18 mouse cellular contexts compared by ENCODE assay signal in the genomic region with DNA sequence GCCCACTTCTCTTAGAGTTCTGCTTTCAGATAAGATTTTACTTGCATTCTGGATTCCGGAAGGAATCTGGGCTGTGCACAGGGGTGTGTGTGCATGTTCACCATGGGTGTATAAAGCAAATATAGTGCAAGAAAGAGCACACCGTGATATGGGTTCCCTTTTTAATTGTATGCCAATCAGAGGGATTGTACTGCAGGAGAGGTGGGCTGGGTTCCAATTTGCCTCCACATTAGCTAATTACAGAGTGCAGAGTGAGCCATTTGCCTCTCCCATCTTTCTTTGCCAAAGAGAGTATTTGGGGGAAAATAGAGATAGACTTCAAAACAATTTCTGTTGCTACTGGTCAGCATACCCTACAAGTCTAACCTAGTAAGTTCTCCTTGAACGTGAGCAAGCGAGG.
DNase-seq lines count a peak whose midpoint lies in the region; ATAC-seq lines count a peak whose summit lies in the region.
"Had no signal": no experiment of that assay in that cellular context is flagged by ENCODE, and none has a peak within 500 bp of the region (broad histone marks: within the 10 kb centered on the region; RNA-seq: fewer than 3 reads in every experiment).

No protein-coding gene starts in this region.

- no peak overlapping the region for H3K4me2 ChIP-seq in forebrain, embryonic 13.5 days
- H3K4me2 ChIP-seq in forebrain, embryonic 16.5 days (ENCODE audit: low read length) = no peak overlapping the region
- H3K4me2 ChIP-seq: embryonic facial prominence, embryonic 13.5 days; hindbrain, embryonic 13.5 days; intestine, embryonic 15.5 days had no signal

- no peaks in the 10 kb centered on the region for H3K27me3 ChIP-seq in forebrain, embryonic 13.5 days
- no peaks in the 10 kb centered on the region for H3K27me3 ChIP-seq in forebrain, embryonic 10.5 days (ENCODE audit: poor library complexity, severe bottlenecking)
- H3K27me3 ChIP-seq in forebrain, embryonic 16.5 days (replicated peaks; ENCODE audit: control insufficient read depth, insufficient read depth, low read length) = no peaks in the 10 kb centered on the region
- H3K27me3 ChIP-seq: embryonic facial prominence, embryonic 13.5 days; hindbrain, embryonic 13.5 days; intestine, embryonic 15.5 days had no signal

- no peak overlapping the region for H3K27ac ChIP-seq in forebrain, embryonic 13.5 days
- H3K27ac ChIP-seq in forebrain, embryonic 10.5 days = no peak overlapping the region
- H3K27ac ChIP-seq in forebrain, embryonic 16.5 days (ENCODE audit: low read length) = no peak overlapping the region
- H3K27ac ChIP-seq: embryonic facial prominence, embryonic 13.5 days; heart, embryonic 10.5 days; hindbrain, embryonic 13.5 days; intestine, embryonic 15.5 days had no signal

- H3K9me3 ChIP-seq in forebrain, embryonic 13.5 days (replicated peaks) = no peaks in the 10 kb centered on the region
- H3K9me3 ChIP-seq in forebrain, embryonic 10.5 days = no peaks in the 10 kb centered on the region
- H3K9me3 ChIP-seq in forebrain, embryonic 16.5 days (ENCODE audit: control insufficient read depth, low read length) = no peaks in the 10 kb centered on the region
- H3K9me3 ChIP-seq: embryonic facial prominence, embryonic 13.5 days; heart, embryonic 10.5 days; hindbrain, embryonic 13.5 days; intestine, embryonic 15.5 days had no signal

- H3K36me3 ChIP-seq in forebrain, embryonic 13.5 days (ENCODE audit: poor library complexity, severe bottlenecking) = no peaks in the 10 kb centered on the region
- no peaks in the 10 kb centered on the region for H3K36me3 ChIP-seq in forebrain, embryonic 10.5 days (replicated peaks)
- no peaks in the 10 kb centered on the region for H3K36me3 ChIP-seq in forebrain, embryonic 16.5 days (ENCODE audit: control insufficient read depth, insufficient read depth)
- H3K36me3 ChIP-seq: embryonic facial prominence, embryonic 13.5 days; heart, embryonic 10.5 days; hindbrain, embryonic 13.5 days; intestine, embryonic 15.5 days had no signal

- peak; percentile 68 for ATAC-seq in forebrain, embryonic 13.5 days
- ATAC-seq in forebrain, embryonic 16.5 days = peak; percentile 69
- ATAC-seq in activated CD4-positive, CD25-positive, alpha-beta regulatory T cell, adult 4 months = no peak
- ATAC-seq: intestine, embryonic 15.5 days had no signal

- WGBS in forebrain, embryonic 13.5 days = 58% methylated on average over 4 of the region's 4 CpGs
- 89% methylated on average over 4 of the region's 4 CpGs for WGBS in forebrain, embryonic 10.5 days
- 42% methylated on average over 4 of the region's 4 CpGs for WGBS in forebrain, embryonic 16.5 days

- H3K4me3 ChIP-seq in forebrain, embryonic 13.5 days = no peak overlapping the region
- no peak overlapping the region for H3K4me3 ChIP-seq in forebrain, embryonic 10.5 days
- no peak overlapping the region for H3K4me3 ChIP-seq in forebrain, embryonic 16.5 days (replicated peaks; ENCODE audit: low read length)
- H3K4me3 ChIP-seq: embryonic facial prominence, embryonic 13.5 days; heart, embryonic 10.5 days; hindbrain, embryonic 13.5 days; intestine, embryonic 15.5 days had no signal

- no peak overlapping the region for H3K9ac ChIP-seq in forebrain, embryonic 13.5 days
- no peak overlapping the region for H3K9ac ChIP-seq in forebrain, embryonic 16.5 days (replicated peaks; ENCODE audit: low read depth, low read length)
- H3K9ac ChIP-seq: embryonic facial prominence, embryonic 13.5 days; hindbrain, embryonic 13.5 days; intestine, embryonic 15.5 days had no signal

- DNase-seq in forebrain, embryonic 10.5 days (ENCODE audit: extremely low spot score, low spot score) = no peak
- DNase-seq in right cerebral cortex, postnatal 4 days = peak; percentile 10
- no peak for DNase-seq in right cerebral cortex, adult 18-20 months
- DNase-seq: adrenal gland, postnatal 14 days; cerebellum, adult 18-20 months; cerebellum, postnatal 36 days; gastrocnemius, postnatal 10 days; heart, adult 18-20 months; heart, postnatal 10 days; heart, postnatal 4 days; kidney, adult 18-20 months had no signal

- peaks cover 30% of the 10 kb centered on the region for H3K4me1 ChIP-seq in forebrain, embryonic 13.5 days
- no peaks in the 10 kb centered on the region for H3K4me1 ChIP-seq in forebrain, embryonic 10.5 days
- peaks cover 6% of the 10 kb centered on the region for H3K4me1 ChIP-seq in forebrain, embryonic 16.5 days (replicated peaks; ENCODE audit: control insufficient read depth, insufficient read depth, low read length)
- H3K4me1 ChIP-seq: hindbrain, embryonic 13.5 days; intestine, embryonic 15.5 days had no signal
